Mouse (Mus musculus): ENCODE measurements around the gene Zeb2.

GRCm38 (mm10) chr2:45060768-45061167 is 56.4 kb downstream of the Zeb2 start:
- no peak for TF ChIP-seq CTCF (IDR thresholded peaks at IDR 0.05)
- no peak for TF ChIP-seq POLR2A (IDR thresholded peaks at IDR 0.05; ENCODE audit: insufficient read depth, low read depth, low read length)
- no peak for TF ChIP-seq EP300 (IDR thresholded peaks at IDR 0.05; ENCODE audit: insufficient read depth, low read depth, low read length)
